Mouse (Mus musculus): Measurements from ENCODE around the gene Col24a1.

GRCm38 (mm10) chr3:145417809-145418208 lies 125.5 kb downstream of the Col24a1 start:
- TF ChIP-seq POLR2A (IDR thresholded peaks at IDR 0.05; ENCODE audit: control insufficient read depth, low read depth, low read length) = no peak
- TF ChIP-seq CTCF (IDR thresholded peaks at IDR 0.05; ENCODE audit: control insufficient read depth, insufficient read depth, insufficient replicate concordance, low read depth, low read length) = no peak

All from testis, adult 2 months (tissue).